Mouse (Mus musculus) liver, embryonic 11.5 days (tissue): Measurements from ENCODE around the gene Slit3. TPM values are rescaled to one million over a fixed set of nuclear protein-coding genes. Genes with fewer than 3 reads are reported as not detected.

Experiments used
- ATAC-seq: fragments of 200-750 bp; cut with Nextera tagmentation; replicated peaks from 2 replicates; pipeline ENCODE4 v1.8.0; 2017; ENCODE audit warnings: moderate number of reproducible peaks, mild to moderate bottlenecking, moderate TSS enrichment, moderate library complexity; ENCODE audit not compliant: low FRiP score
- DNase-seq: peaks from one replicate; pipeline ENCODE4 v3.0.0-alpha.2; 2017; ENCODE audit warnings: low spot score
- H3K27ac ChIP-seq: fragments of 300-500 bp; sonication (generic); 2 replicates; pipeline ENCODE4 v1.5.1; 2014; ENCODE audit warnings: mild to moderate bottlenecking, low read depth, low read length, control low read depth
- H3K27me3 ChIP-seq: fragments of 300-500 bp; sonication (generic); replicated peaks from 2 replicates; pipeline ENCODE4 v1.6.1; 2014; ENCODE audit warnings: low read length, mixed read lengths; ENCODE audit not compliant: control insufficient read depth, insufficient read depth
- H3K36me3 ChIP-seq: fragments of 300-500 bp; sonication (generic); 2 replicates; pipeline ENCODE4 v1.6.1; 2014; ENCODE audit warnings: mild to moderate bottlenecking, low read length, moderate library complexity, mixed read lengths; ENCODE audit not compliant: control insufficient read depth, insufficient read depth
- H3K4me1 ChIP-seq: fragments of 300-500 bp; sonication (generic); replicated peaks from 2 replicates; pipeline ENCODE4 v1.6.1; 2014; ENCODE audit warnings: low read length, mixed read lengths; ENCODE audit not compliant: control insufficient read depth, insufficient read depth
- H3K4me2 ChIP-seq: fragments of 300-500 bp; sonication (generic); 2 replicates; pipeline ENCODE4 v1.6.1; 2014; ENCODE audit warnings: mild to moderate bottlenecking, control low read depth, moderate library complexity
- H3K4me3 ChIP-seq: fragments of 300-500 bp; sonication (generic); 2 replicates; pipeline ENCODE4 v1.5.1; 2014; ENCODE audit warnings: low read depth, low read length, control low read depth
- H3K9ac ChIP-seq: fragments of 300-500 bp; sonication (generic); 2 replicates; pipeline ENCODE4 v1.6.1; 2014; ENCODE audit warnings: low read depth, low read length, control low read depth
- H3K9me3 ChIP-seq: fragments of 300-500 bp; sonication (generic); 2 replicates; pipeline ENCODE4 v1.6.1; 2016; ENCODE audit warnings: low read length, inconsistent platforms, mixed read lengths; ENCODE audit not compliant: control insufficient read depth
- WGBS: fragments of 180-500 bp; shearing (Covaris S2); extraction: QIAGEN DNeasy Blood & Tissue Kit; methylation state at CpG from one replicate; pipeline ENCODE4 v1.1.7; 2014; 5-methylcytosine and 5-hydroxymethylcytosine counted together
- polyA plus RNA-seq: library from polyadenylated mRNA; unstranded; fragments of >200 nt; fragmentation: Nextera tagmentation; extraction: Ambion mirVana; gene quantifications from 2 replicates; pipeline ENCODE4 v1.2.1, GENCODE M21; 2014

Slit3 gene
- polyA plus RNA-seq, 1 experiment from 2014 or later, result 6.8 TPM

- Histone ChIP-seq H3K4me1 (no peaks in the 10 kb centered on the region), H3K9me3 (no peaks in the 10 kb centered on the region), H3K27me3 (no peaks in the 10 kb centered on the region), H3K4me3 (no peak overlapping the region), H3K36me3 (no peaks in the 10 kb centered on the region), H3K4me2 (no peak overlapping the region), H3K27ac (no peak overlapping the region), H3K9ac (no peak overlapping the region)
- peak; percentile 63 for DNase-seq
- WGBS, result 34% methylated on average over 4 of the region's 4 CpGs
- ATAC-seq, result no peak
Measured at GRCm38 (mm10) chr11:35451636-35452035, 330.6 kb downstream of the Slit3 start.

- H3K9me3 ChIP-seq, result no peaks in the 10 kb centered on the region
- WGBS, result 32% methylated on average over 5 of the region's 5 CpGs
- H3K4me1 ChIP-seq, result no peaks in the 10 kb centered on the region
- ATAC-seq, result no peak
- no peaks in the 10 kb centered on the region for H3K36me3 ChIP-seq
- H3K27ac ChIP-seq, result no peak overlapping the region
- no peak overlapping the region for H3K4me3 ChIP-seq
- H3K4me2 ChIP-seq, result no peak overlapping the region
- no peaks in the 10 kb centered on the region for H3K27me3 ChIP-seq
- no peak overlapping the region for H3K9ac ChIP-seq
- DNase-seq, result no peak
Measured at GRCm38 (mm10) chr11:35452413-35452812, 331.4 kb downstream of the Slit3 start.

- ATAC-seq (no peak), DNase-seq (no peak)
- Histone ChIP-seq H3K27ac (no peak overlapping the region), H3K4me2 (no peak overlapping the region), H3K4me3 (no peak overlapping the region), H3K4me1 (no peaks in the 10 kb centered on the region), H3K36me3 (no peaks in the 10 kb centered on the region), H3K27me3 (no peaks in the 10 kb centered on the region), H3K9ac (no peak overlapping the region), H3K9me3 (no peaks in the 10 kb centered on the region)
- WGBS, result 41% methylated on average over 10 of the region's 10 CpGs
Measured at GRCm38 (mm10) chr11:35454191-35454725, 333.2 kb downstream of the Slit3 start.

GRCm38 (mm10) chr11:35454781-35455180 lies 333.8 kb downstream of the Slit3 start:
- 80% methylated on average over 4 of the region's 4 CpGs for WGBS
- ATAC-seq, result no peak
- no peaks in the 10 kb centered on the region for H3K36me3 ChIP-seq

GRCm38 (mm10) chr11:35458068-35458467 lies 337.0 kb downstream of the Slit3 start:
- WGBS, result 54% methylated on average over 2 of the region's 2 CpGs
- H3K4me3 ChIP-seq, result no peak overlapping the region
- H3K27ac ChIP-seq, result no peak overlapping the region
- ATAC-seq (no peak), DNase-seq (no peak)
- H3K27me3 ChIP-seq, result no peaks in the 10 kb centered on the region
- no peaks in the 10 kb centered on the region for H3K36me3 ChIP-seq
- H3K9ac ChIP-seq, result no peak overlapping the region
- no peak overlapping the region for H3K4me2 ChIP-seq
- no peaks in the 10 kb centered on the region for H3K9me3 ChIP-seq
- H3K4me1 ChIP-seq, result no peaks in the 10 kb centered on the region

More at GRCm38 (mm10) chr11:35454781-35455180, 333.8 kb downstream of the Slit3 start:
- Histone ChIP-seq H3K4me3 (no peak overlapping the region), H3K27ac (no peak overlapping the region), H3K4me1 (no peaks in the 10 kb centered on the region), H3K9ac (no peak overlapping the region), H3K4me2 (no peak overlapping the region), H3K27me3 (no peaks in the 10 kb centered on the region), H3K9me3 (no peaks in the 10 kb centered on the region)
- DNase-seq, result no peak

- Histone ChIP-seq H3K27ac (no peak overlapping the region), H3K4me3 (no peak overlapping the region), H3K9me3 (no peaks in the 10 kb centered on the region), H3K36me3 (no peaks in the 10 kb centered on the region), H3K4me2 (no peak overlapping the region), H3K27me3 (no peaks in the 10 kb centered on the region), H3K9ac (no peak overlapping the region), H3K4me1 (no peaks in the 10 kb centered on the region)
- ATAC-seq (no peak), DNase-seq (no peak)
- WGBS, result 82% methylated on average over 6 of the region's 6 CpGs
Measured at GRCm38 (mm10) chr11:35466701-35467100, 345.7 kb downstream of the Slit3 start.

GRCm38 (mm10) chr11:35468847-35469246 lies 347.8 kb downstream of the Slit3 start:
- H3K27me3 ChIP-seq, result no peaks in the 10 kb centered on the region
- H3K4me3 ChIP-seq, result no peak overlapping the region
- H3K27ac ChIP-seq, result no peak overlapping the region
- H3K4me1 ChIP-seq, result no peaks in the 10 kb centered on the region; the same call in 1 of the 2 replicates
- no peak overlapping the region for H3K9ac ChIP-seq
- H3K4me2 ChIP-seq, result no peak overlapping the region
- no peaks in the 10 kb centered on the region for H3K9me3 ChIP-seq
- H3K36me3 ChIP-seq, result no peaks in the 10 kb centered on the region
- 81% methylated on average over 7 of the region's 7 CpGs for WGBS
- DNase-seq (no peak), ATAC-seq (no peak)

GRCm38 (mm10) chr11:35469940-35470339 lies 348.9 kb downstream of the Slit3 start:
- no peak overlapping the region for H3K9ac ChIP-seq
- no peak overlapping the region for H3K4me2 ChIP-seq
- H3K27me3 ChIP-seq, result no peaks in the 10 kb centered on the region
- no peak overlapping the region for H3K27ac ChIP-seq
- ATAC-seq, result no peak
- no peaks in the 10 kb centered on the region for H3K36me3 ChIP-seq
- DNase-seq, result no peak
- H3K9me3 ChIP-seq, result no peaks in the 10 kb centered on the region
- H3K4me1 ChIP-seq, result no peaks in the 10 kb centered on the region; the same call in 1 of the 2 replicates
- H3K4me3 ChIP-seq, result no peak overlapping the region
- WGBS, result 74% methylated on average over 4 of the region's 4 CpGs

- 52% methylated on average over 5 of the region's 5 CpGs for WGBS
Measured at GRCm38 (mm10) chr11:35470853-35471252, 349.8 kb downstream of the Slit3 start.

More at GRCm38 (mm10) chr11:35470853-35471252, 349.8 kb downstream of the Slit3 start:
- Histone ChIP-seq H3K4me3 (no peak overlapping the region), H3K4me1 (no peaks in the 10 kb centered on the region; the same call in 1 of the 2 replicates), H3K36me3 (no peaks in the 10 kb centered on the region), H3K27ac (no peak overlapping the region), H3K27me3 (no peaks in the 10 kb centered on the region), H3K9me3 (no peaks in the 10 kb centered on the region), H3K4me2 (no peak overlapping the region), H3K9ac (no peak overlapping the region)
- ATAC-seq (no peak), DNase-seq (no peak)
